Mouse (Mus musculus): ENCODE data around the gene Ifnb1. TPM values are rescaled to one million over a fixed set of nuclear protein-coding genes. Genes with fewer than 3 reads are reported as not detected.

The Ifnb1 gene
- polyA plus RNA-seq, 1 experiment = not detected

- Histone ChIP-seq H3K36me3 (ENCODE audit: control insufficient read depth) (no peaks in the 10 kb centered on the region), H3K9me3 (ENCODE audit: control insufficient read depth, low read length) (no peaks in the 10 kb centered on the region), H3K4me1 (ENCODE audit: control insufficient read depth) (peaks cover 41% of the 10 kb centered on the region), H3K4me3 (replicated peaks) (no peak overlapping the region), H3K27me3 (ENCODE audit: control insufficient read depth) (no peaks in the 10 kb centered on the region)
- TF ChIP-seq TAL1 (IDR thresholded peaks at IDR 0.05; ENCODE audit: low read length) (peak; percentile 75), GATA1 (IDR thresholded peaks at IDR 0.05; ENCODE audit: low read length) (peak; percentile 37; the same call in 1 of the 2 replicates)
These were observed 13.2 kb upstream of the Ifnb1 start for GRCm38 (mm10) chr4:88535742-88536141.

DNA sequence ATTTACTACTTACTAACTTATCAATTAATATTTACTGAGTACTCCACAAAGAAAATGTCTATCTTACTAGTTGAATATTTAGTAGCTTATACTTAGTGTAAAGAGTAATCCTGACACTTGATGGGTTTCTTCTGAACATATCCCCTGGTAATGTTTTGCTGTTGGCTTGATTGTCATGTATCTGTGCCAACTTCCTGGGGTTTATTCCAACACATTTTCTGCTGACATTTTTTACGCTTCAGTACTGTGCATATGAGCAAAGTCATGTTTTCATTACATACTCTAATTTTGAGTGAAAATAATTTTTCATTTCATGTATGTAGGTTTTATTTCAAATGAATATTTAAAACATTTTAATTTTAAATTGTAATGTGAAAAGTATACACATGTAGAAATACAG lies 12.3 kb upstream of the Ifnb1 start:
- H3K27me3 ChIP-seq (ENCODE audit: control insufficient read depth) = no peaks in the 10 kb centered on the region
- H3K36me3 ChIP-seq (ENCODE audit: control insufficient read depth) = no peaks in the 10 kb centered on the region
- peaks cover 41% of the 10 kb centered on the region for H3K4me1 ChIP-seq (ENCODE audit: control insufficient read depth)
- no peak overlapping the region for H3K4me3 ChIP-seq (replicated peaks)
- H3K9me3 ChIP-seq (ENCODE audit: control insufficient read depth, low read length) = no peaks in the 10 kb centered on the region
- TF ChIP-seq GATA1 (IDR thresholded peaks at IDR 0.05; ENCODE audit: low read length) = no peak
- TF ChIP-seq TAL1 (IDR thresholded peaks at IDR 0.05; ENCODE audit: low read length) = no peak

GRCm38 (mm10) chr4:88533499-88533898 lies 10.9 kb upstream of the Ifnb1 start:
- H3K4me3 ChIP-seq (replicated peaks) = no peak overlapping the region
- H3K36me3 ChIP-seq (ENCODE audit: control insufficient read depth) = no peaks in the 10 kb centered on the region
- H3K9me3 ChIP-seq (ENCODE audit: control insufficient read depth, low read length) = no peaks in the 10 kb centered on the region
- TF ChIP-seq GATA1 (IDR thresholded peaks at IDR 0.05; ENCODE audit: low read length) (no peak), TAL1 (IDR thresholded peaks at IDR 0.05; ENCODE audit: low read length) (no peak)
- no peaks in the 10 kb centered on the region for H3K27me3 ChIP-seq (ENCODE audit: control insufficient read depth)
- H3K4me1 ChIP-seq (ENCODE audit: control insufficient read depth) = peaks cover 39% of the 10 kb centered on the region

DNA sequence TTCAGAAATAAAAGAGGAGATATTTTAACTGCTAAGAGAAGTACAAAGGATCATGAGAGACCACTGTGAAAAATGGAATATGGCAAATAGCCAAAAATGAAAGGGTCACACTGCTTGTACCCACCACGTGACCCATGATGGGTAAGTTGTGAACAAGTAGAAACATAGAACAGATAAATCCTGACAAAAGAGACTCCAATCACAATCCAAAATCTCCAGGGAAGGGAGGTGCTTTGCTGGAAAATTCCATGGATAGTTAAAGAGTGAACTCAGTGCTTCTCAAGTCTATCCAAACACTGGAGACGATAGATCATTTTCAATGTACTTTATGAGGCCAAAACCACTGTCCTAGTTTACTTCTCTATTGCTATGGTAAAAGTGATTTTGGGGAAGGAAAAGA lies 8.3 kb upstream of the Ifnb1 start:
- no peaks in the 10 kb centered on the region for H3K27me3 ChIP-seq (ENCODE audit: control insufficient read depth)
- no peak overlapping the region for H3K4me3 ChIP-seq (replicated peaks)
- H3K36me3 ChIP-seq (ENCODE audit: control insufficient read depth) = no peaks in the 10 kb centered on the region
- H3K4me1 ChIP-seq (ENCODE audit: control insufficient read depth) = peaks cover 28% of the 10 kb centered on the region
- TF ChIP-seq GATA1 (IDR thresholded peaks at IDR 0.05; ENCODE audit: low read length) (no peak), TAL1 (IDR thresholded peaks at IDR 0.05; ENCODE audit: low read length) (no peak)
- H3K9me3 ChIP-seq (ENCODE audit: control insufficient read depth, low read length) = no peaks in the 10 kb centered on the region

- no peak for TF ChIP-seq TAL1 (IDR thresholded peaks at IDR 0.05; ENCODE audit: low read length)
- no peak for TF ChIP-seq GATA1 (IDR thresholded peaks at IDR 0.05; ENCODE audit: low read length)
- Histone ChIP-seq H3K4me1 (ENCODE audit: control insufficient read depth) (peaks cover 25% of the 10 kb centered on the region), H3K4me3 (replicated peaks) (no peak overlapping the region), H3K27me3 (ENCODE audit: control insufficient read depth) (no peaks in the 10 kb centered on the region), H3K36me3 (ENCODE audit: control insufficient read depth) (no peaks in the 10 kb centered on the region), H3K9me3 (ENCODE audit: control insufficient read depth, low read length) (no peaks in the 10 kb centered on the region)
These were observed 7.7 kb upstream of the Ifnb1 start for GRCm38 (mm10) chr4:88530271-88530670.

DNA sequence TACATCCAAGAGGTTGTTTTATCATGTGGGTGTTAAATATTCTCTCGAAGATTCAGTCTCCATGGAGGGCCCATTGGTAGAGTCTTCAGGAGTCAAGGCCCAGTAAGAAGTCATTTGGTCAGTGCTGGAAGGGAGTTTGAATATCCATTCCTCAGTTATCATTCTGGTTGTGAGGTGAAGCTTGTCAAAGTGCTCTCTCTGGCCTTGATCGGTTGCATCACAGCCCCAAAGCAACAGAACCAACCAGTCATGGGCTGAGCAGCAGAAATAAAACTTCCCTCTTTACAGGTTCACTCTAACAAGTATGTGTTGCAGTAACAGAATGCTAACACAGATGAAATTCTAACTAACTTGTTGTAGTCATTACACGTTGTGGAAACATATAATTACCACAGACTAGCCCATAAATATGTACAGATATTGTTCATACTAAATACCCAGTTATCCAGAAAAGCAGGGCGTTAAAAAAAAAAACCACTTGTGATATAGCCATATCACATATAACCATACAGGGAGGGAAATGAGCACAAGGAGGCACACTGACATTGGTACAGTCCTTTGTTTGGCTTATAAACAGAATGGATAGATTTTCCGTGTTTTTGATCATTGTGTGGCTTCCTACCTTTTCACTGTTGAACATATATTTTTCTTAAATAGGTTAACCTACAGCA lies 3.9 kb upstream of the Ifnb1 start:
- Histone ChIP-seq H3K27me3 (ENCODE audit: control insufficient read depth) (no peaks in the 10 kb centered on the region), H3K4me3 (replicated peaks) (no peak overlapping the region), H3K4me1 (ENCODE audit: control insufficient read depth) (peaks cover 13% of the 10 kb centered on the region), H3K9me3 (ENCODE audit: control insufficient read depth, low read length) (no peaks in the 10 kb centered on the region), H3K36me3 (ENCODE audit: control insufficient read depth) (no peaks in the 10 kb centered on the region)
- TF ChIP-seq GATA1 (IDR thresholded peaks at IDR 0.05; ENCODE audit: low read length) = no peak
- no peak for TF ChIP-seq TAL1 (IDR thresholded peaks at IDR 0.05; ENCODE audit: low read length)

DNA sequence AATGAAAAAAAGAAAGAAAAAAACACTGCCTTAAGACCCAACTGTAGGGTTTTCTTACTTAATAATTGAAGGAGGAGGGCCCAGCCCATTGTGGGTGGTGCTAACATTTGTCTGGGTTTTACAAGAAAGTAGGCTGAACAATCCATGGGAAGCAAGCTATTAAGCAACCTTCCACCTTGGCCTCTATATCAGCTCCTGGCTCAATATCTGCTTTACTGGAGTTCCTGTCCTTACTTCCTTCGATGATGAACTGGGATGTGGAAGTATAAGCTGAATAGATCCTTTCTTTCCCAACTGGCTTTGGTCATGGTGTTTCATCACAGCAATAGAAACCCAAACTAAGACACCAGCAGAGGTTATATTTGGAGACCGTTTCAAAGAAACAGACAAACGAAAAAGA lies 2.8 kb upstream of the Ifnb1 start:
- Histone ChIP-seq H3K9me3 (ENCODE audit: control insufficient read depth, low read length) (no peaks in the 10 kb centered on the region), H3K4me1 (ENCODE audit: control insufficient read depth) (peaks cover 13% of the 10 kb centered on the region), H3K4me3 (replicated peaks) (no peak overlapping the region), H3K36me3 (ENCODE audit: control insufficient read depth) (no peaks in the 10 kb centered on the region), H3K27me3 (ENCODE audit: control insufficient read depth) (no peaks in the 10 kb centered on the region)
- TF ChIP-seq TAL1 (IDR thresholded peaks at IDR 0.05; ENCODE audit: low read length) (no peak), GATA1 (IDR thresholded peaks at IDR 0.05; ENCODE audit: low read length) (no peak)

- H3K4me3 ChIP-seq (replicated peaks) = no peak overlapping the region
- H3K9me3 ChIP-seq (ENCODE audit: control insufficient read depth, low read length) = no peaks in the 10 kb centered on the region
- H3K27me3 ChIP-seq (ENCODE audit: control insufficient read depth) = no peaks in the 10 kb centered on the region
- no peaks in the 10 kb centered on the region for H3K36me3 ChIP-seq (ENCODE audit: control insufficient read depth)
- TF ChIP-seq TAL1 (IDR thresholded peaks at IDR 0.05; ENCODE audit: low read length) (no peak), GATA1 (IDR thresholded peaks at IDR 0.05; ENCODE audit: low read length) (no peak)
- H3K4me1 ChIP-seq (ENCODE audit: control insufficient read depth) = peaks cover 13% of the 10 kb centered on the region
These were observed 667 bp upstream of the Ifnb1 start for GRCm38 (mm10) chr4:88523241-88523640.

GRCm38 (mm10) chr4:88517957-88518356 lies 4.6 kb downstream of the Ifnb1 start:
- TF ChIP-seq GATA1 (IDR thresholded peaks at IDR 0.05; ENCODE audit: low read length) (no peak), TAL1 (IDR thresholded peaks at IDR 0.05; ENCODE audit: low read length) (no peak)

More at GRCm38 (mm10) chr4:88517957-88518356, 4.6 kb downstream of the Ifnb1 start:
- Histone ChIP-seq H3K9me3 (ENCODE audit: control insufficient read depth, low read length) (no peaks in the 10 kb centered on the region), H3K4me3 (replicated peaks) (no peak overlapping the region), H3K27me3 (ENCODE audit: control insufficient read depth) (no peaks in the 10 kb centered on the region), H3K36me3 (ENCODE audit: control insufficient read depth) (no peaks in the 10 kb centered on the region), H3K4me1 (ENCODE audit: control insufficient read depth) (peaks cover 17% of the 10 kb centered on the region)

Data from erythroblast, embryonic 14.5 days (primary cell).